Mouse (Mus musculus) liver (tissue): ENCODE results near the gene Ints6l.
A peak's percentile ranks its signal among the peaks of the same experiment; 100 is the strongest.

ENCODE experiments used
- DNase-seq: peaks from one replicate; pipeline ENCODE4 v3.0.0-alpha.2; 2020; ENCODE audit warnings: mixed read lengths

The Ints6l gene

GRCm38 (mm10) chrX:56531266-56531665 lies 76.6 kb downstream of the Ints6l start:
- peak; percentile 65 for DNase-seq

- DNase-seq, result peak; percentile 6
These were observed 82.5 kb downstream of the Ints6l start for GRCm38 (mm10) chrX:56537162-56537561.

- DNase-seq, result no peak
These were observed 94.8 kb downstream of the Ints6l start, which contains the start of gene Gm648 for GRCm38 (mm10) chrX:56549506-56549905. Gene Gm648, minus strand, starts transcription at chrX:56549606.

- DNase-seq, result no peak
These were observed 98.9 kb downstream of the Ints6l start for GRCm38 (mm10) chrX:56553584-56553983.
